23 mouse cellular contexts compared by ENCODE assay signal in the genomic region with DNA sequence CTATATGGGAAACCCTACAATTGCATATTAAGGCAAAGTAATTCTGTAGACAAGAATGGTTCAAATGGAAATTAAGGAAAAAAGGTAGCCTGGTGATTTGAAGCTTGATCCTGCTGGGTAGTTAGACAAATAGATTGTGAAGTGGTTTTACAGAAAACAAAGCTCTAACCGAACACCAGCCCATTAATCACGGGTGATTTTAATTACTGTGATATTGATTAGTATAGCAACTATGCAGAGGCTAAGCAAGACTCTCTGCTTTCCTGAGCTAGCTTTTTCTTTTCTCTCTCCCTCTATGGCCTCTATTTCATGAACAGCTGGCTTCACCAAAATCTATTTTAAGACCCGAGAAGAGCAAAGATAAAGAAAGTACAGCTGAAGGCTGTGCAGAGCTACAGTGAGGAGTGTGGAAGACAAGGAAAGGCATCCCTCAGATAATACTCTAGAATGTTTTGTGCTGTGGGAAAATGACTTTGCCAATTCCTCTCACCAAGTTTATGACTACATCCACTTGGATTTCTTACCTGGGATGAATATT.
DNase-seq lines count a peak whose midpoint lies in the region; ATAC-seq lines count a peak whose summit lies in the region.
"Had no signal": no experiment of that assay in that cellular context is flagged by ENCODE, and none has a peak within 500 bp of the region (broad histone marks: within the 10 kb centered on the region; RNA-seq: fewer than 3 reads in every experiment).

No protein-coding gene starts in this region.

- H3K36me3 ChIP-seq in heart, embryonic 11.5 days (ENCODE audit: control insufficient read depth, insufficient read depth, low read length), result no peaks in the 10 kb centered on the region
- H3K36me3 ChIP-seq: embryonic facial prominence, embryonic 15.5 days; forebrain, embryonic 10.5 days; forebrain, embryonic 15.5 days had no signal

- no peaks in the 10 kb centered on the region for H3K4me1 ChIP-seq in heart, embryonic 11.5 days (ENCODE audit: control insufficient read depth, insufficient read depth, low read length)
- H3K4me1 ChIP-seq: embryonic facial prominence, embryonic 15.5 days; forebrain, embryonic 10.5 days; forebrain, embryonic 15.5 days had no signal

- H3K4me3 ChIP-seq in heart, embryonic 11.5 days (ENCODE audit: low read depth, low read length), result no peak overlapping the region
- H3K4me3 ChIP-seq: embryonic facial prominence, embryonic 15.5 days; erythroblast, embryonic 14.5 days; forebrain, embryonic 10.5 days; forebrain, embryonic 15.5 days; gastrocnemius, adult 2 months had no signal

- no peak overlapping the region for H3K4me2 ChIP-seq in heart, embryonic 11.5 days
- H3K4me2 ChIP-seq: embryonic facial prominence, embryonic 15.5 days; forebrain, embryonic 15.5 days; hindbrain, embryonic 14.5 days had no signal

- WGBS in heart, embryonic 11.5 days (ENCODE audit: insufficient replicate concordance), result 61% methylated on average over 3 of the region's 3 CpGs

- H3K27me3 ChIP-seq in heart, embryonic 11.5 days (ENCODE audit: control insufficient read depth, insufficient read depth, low read length), result no peaks in the 10 kb centered on the region
- H3K27me3 ChIP-seq: CH12.LX; embryonic facial prominence, embryonic 15.5 days; forebrain, embryonic 15.5 days; Patski had no signal

- no peaks in the 10 kb centered on the region for H3K9me3 ChIP-seq in heart, embryonic 11.5 days (replicated peaks; ENCODE audit: control insufficient read depth, low read length)
- H3K9me3 ChIP-seq: embryonic facial prominence, embryonic 15.5 days; forebrain, embryonic 10.5 days; forebrain, embryonic 15.5 days had no signal

- no peak for DNase-seq in heart, adult 11 months
- DNase-seq in left cerebral cortex, postnatal 25 days (ENCODE audit: low spot score in 2 of 2), result peak; percentile 1 to 48
- DNase-seq in left cerebral cortex, adult 18-20 months (ENCODE audit: low spot score in 2 of 2), result no peak
- peak; percentile 47 for DNase-seq in brain, adult 2 months (ENCODE audit: low read depth, low spot score)
- peak; percentile 28 for DNase-seq in telencephalon, adult 2 months (ENCODE audit: low read depth, low spot score)
- DNase-seq: adrenal gland, postnatal 14 days; cerebellum, adult 8-10 months; cerebellum, postnatal 14 days; embryo, embryonic 11 days; gastrocnemius, adult 2 months; gastrocnemius, postnatal 25 days; heart, postnatal 10 days; heart, postnatal 4 days had no signal

- peak overlapping the region; percentile 22; the same call in 1 of the 2 replicates for H3K27ac ChIP-seq in heart, embryonic 11.5 days (ENCODE audit: low read depth, low read length)
- H3K27ac ChIP-seq: embryonic facial prominence, embryonic 15.5 days; forebrain, embryonic 10.5 days; forebrain, embryonic 15.5 days; gastrocnemius, adult 2 months; hindbrain, embryonic 14.5 days had no signal

- ATAC-seq in heart, embryonic 11.5 days (replicated peaks; ENCODE audit: insufficient number of reproducible peaks, low FRiP score, low TSS enrichment), result no peak
- ATAC-seq: activated CD4-positive, CD25-positive, alpha-beta regulatory T cell, adult 4 months; forebrain, embryonic 15.5 days; inflammation-experienced regulatory T-cells, adult 6 months; Patski had no signal

- intact Hi-C loops in left cerebral cortex, postnatal 25 days (cut with DNase I), result no loop called here

- H3K9ac ChIP-seq in heart, embryonic 11.5 days (ENCODE audit: low read depth, low read length), result no peak overlapping the region
- H3K9ac ChIP-seq: embryonic facial prominence, embryonic 15.5 days; forebrain, embryonic 15.5 days; hindbrain, embryonic 14.5 days had no signal

Comparison
In these comparisons a context has a peak if more than half of its experiments do, and no peak if none do; other contexts are left out.
1. DNase-seq: peak in left cerebral cortex, postnatal 25 days (2 of 2), brain, adult 2 months (single experiment) and telencephalon, adult 2 months (single experiment); none in heart, adult 11 months (single experiment) and left cerebral cortex, adult 18-20 months (0 of 2).